Mouse (Mus musculus): ENCODE data around the gene Lin28a. TPM values are rescaled to one million over a fixed set of nuclear protein-coding genes. Genes with fewer than 3 reads are reported as not detected.

Lin28a gene
- polyA plus RNA-seq, 1 experiment from 2014 or later: 1.8 TPM

DNA sequence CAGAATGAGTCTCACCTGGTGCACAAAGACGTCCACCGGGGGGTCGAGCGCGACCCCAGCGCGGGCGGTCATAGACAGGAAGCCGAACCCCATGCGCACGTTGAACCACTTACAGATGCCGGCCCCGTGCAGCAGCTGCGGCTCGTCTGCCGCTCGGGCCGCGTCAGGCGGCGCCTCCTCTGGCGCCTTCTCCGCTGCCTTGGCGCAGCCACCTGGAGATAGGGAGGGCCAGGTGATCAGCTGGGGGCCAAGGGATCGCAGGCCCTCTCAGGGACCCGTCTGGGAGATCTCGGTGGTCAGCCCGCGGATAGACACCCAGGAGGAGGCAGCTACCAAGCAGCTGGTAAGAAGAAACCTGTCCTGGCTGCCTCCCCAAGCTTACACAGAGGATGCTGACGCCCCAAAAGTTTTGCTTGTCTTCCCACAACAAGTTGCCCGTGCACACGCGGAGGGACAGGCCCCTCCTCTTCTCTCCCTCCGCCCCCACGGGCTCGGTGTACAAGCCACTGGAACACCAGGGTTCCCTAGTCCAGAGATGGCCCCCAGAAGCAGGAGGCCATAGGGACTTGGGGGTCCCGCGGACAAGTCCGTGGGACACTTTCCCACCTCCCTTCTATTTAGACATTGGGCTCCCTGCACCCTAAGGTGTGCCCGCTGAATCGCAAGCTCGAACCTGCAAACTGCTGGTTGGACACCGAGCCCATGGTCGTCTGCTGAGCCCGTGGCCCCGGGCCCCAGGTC, 433 bp downstream of the Lin28a start:
- Histone ChIP-seq H3K27ac (peak overlapping the region; percentile 25), H3K4me3 (replicated peaks) (peak overlapping the region; percentile 41), H3K9me3 (replicated peaks) (no peaks in the 10 kb centered on the region), H3K9ac (peak overlapping the region; percentile 13; the same call in 1 of the 2 replicates), H3K4me1 (replicated peaks) (peaks cover 4% of the 10 kb centered on the region), H3K27me3 (peaks cover 67% of the 10 kb centered on the region), H3K4me2 (peak overlapping the region; percentile 49), H3K36me3 (no peaks in the 10 kb centered on the region)
- WGBS (ENCODE audit: insufficient replicate concordance): under 1% methylated on average over 46 of the region's 46 CpGs
- ATAC-seq (ENCODE audit: low read depth): no peak
- DNase-seq: no peak

DNA sequence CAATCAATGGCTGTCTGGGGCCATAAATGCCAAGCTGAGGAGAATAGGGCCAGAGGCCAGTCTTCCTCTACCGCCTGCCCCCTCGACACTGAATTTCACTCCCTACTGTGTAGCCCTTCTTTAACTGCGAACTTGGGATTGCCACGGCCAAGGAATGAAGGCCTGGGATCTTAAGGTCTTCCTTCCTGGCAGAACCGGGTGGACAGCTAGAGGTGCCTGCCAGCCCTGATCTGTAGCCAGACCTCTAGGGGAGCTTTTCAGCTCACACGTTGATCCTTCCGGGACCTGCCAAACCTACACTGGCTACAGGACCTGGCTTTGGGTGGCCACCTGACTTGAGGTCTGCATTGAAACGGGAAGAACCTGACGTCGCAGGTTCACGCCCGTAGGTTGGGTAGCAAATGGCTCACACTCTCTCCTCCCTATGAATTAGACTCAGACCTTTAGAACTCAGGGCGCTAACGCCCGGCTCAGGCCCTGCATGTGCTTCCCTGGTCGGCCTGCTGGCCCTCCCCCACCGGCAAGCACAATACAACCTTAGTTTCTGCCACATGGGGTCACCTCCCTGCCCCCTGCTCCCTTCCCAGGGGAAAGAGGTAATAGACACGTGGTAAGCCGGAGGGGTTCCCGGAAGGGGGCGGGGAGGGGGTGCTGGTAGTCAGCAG, 1.3 kb downstream of the Lin28a start:
- ATAC-seq (ENCODE audit: low read depth): peak; percentile 22; the same call in 1 of the 2 replicates
- H3K9ac ChIP-seq: peak overlapping the region; percentile 23; the same call in 1 of the 2 replicates
- H3K9me3 ChIP-seq (replicated peaks): no peaks in the 10 kb centered on the region
- H3K4me1 ChIP-seq (replicated peaks): peaks cover 8% of the 10 kb centered on the region
- H3K27ac ChIP-seq: peak overlapping the region; percentile 25; the same call in 1 of the 2 replicates
- peak overlapping the region; percentile 41 for H3K4me3 ChIP-seq (replicated peaks)
- DNase-seq: no peak
- peak overlapping the region; percentile 49 for H3K4me2 ChIP-seq
- H3K36me3 ChIP-seq: no peaks in the 10 kb centered on the region
- 6% methylated on average over 21 of the region's 21 CpGs for WGBS (ENCODE audit: insufficient replicate concordance)
- peaks cover 67% of the 10 kb centered on the region for H3K27me3 ChIP-seq

DNA sequence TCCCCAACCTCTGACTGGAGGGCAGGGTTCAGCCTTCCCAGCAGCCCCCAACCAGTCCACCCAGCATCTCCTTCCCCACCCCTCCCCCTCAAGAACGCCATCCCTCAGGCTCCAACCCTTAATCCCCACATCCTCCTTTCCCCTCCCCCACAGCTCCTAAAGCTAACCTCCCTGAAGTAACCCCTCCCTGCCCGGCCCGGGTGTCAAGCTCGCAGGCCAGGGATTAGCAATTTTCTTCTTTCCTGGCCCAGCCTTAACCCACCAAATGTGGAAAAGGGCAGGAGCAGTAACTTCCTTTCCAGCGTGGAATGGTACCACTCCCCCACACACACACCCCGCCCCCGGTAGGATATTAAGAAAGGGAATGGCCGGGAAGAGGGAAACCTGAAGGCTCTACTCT, 1.9 kb downstream of the Lin28a start:
- DNase-seq: no peak
- Histone ChIP-seq H3K9me3 (replicated peaks) (no peaks in the 10 kb centered on the region), H3K9ac (no peak overlapping the region), H3K27ac (no peak overlapping the region), H3K36me3 (no peaks in the 10 kb centered on the region), H3K4me1 (replicated peaks) (peaks cover 14% of the 10 kb centered on the region), H3K4me3 (replicated peaks) (peak overlapping the region; percentile 41; the same call in 1 of the 2 replicates), H3K4me2 (peak overlapping the region; percentile 49), H3K27me3 (peaks cover 66% of the 10 kb centered on the region)
- WGBS (ENCODE audit: insufficient replicate concordance): 6% methylated on average over 8 of the region's 8 CpGs
- ATAC-seq (ENCODE audit: low read depth): no peak

DNA sequence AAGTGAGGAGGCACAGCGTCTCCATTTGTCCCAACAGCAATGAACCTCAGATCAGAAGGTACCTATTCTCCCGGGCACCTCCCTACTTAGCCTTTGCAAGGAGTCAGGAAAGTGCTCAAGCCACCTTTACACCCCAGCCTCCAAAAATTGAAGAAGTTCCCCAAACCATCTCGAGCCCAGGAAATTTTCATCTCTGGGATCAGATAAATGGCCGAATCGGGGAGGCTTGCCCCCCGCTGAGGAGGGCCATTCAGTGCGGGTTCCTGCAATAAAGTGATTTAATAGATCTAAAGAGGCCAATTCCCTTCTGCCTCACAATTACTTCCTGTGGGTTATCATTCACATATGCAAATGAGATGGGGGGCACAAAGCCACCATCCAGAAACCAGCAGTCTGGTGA, 2.4 kb downstream of the Lin28a start:
- Histone ChIP-seq H3K36me3 (no peaks in the 10 kb centered on the region), H3K4me1 (replicated peaks) (peaks cover 19% of the 10 kb centered on the region), H3K4me3 (replicated peaks) (no peak overlapping the region), H3K27ac (no peak overlapping the region), H3K9me3 (replicated peaks) (no peaks in the 10 kb centered on the region), H3K4me2 (peak overlapping the region; percentile 49; the same call in 1 of the 2 replicates), H3K27me3 (peaks cover 62% of the 10 kb centered on the region), H3K9ac (no peak overlapping the region)
- DNase-seq: no peak
- WGBS (ENCODE audit: insufficient replicate concordance): 22% methylated on average over 7 of the region's 7 CpGs
- no peak for ATAC-seq (ENCODE audit: low read depth)

DNA sequence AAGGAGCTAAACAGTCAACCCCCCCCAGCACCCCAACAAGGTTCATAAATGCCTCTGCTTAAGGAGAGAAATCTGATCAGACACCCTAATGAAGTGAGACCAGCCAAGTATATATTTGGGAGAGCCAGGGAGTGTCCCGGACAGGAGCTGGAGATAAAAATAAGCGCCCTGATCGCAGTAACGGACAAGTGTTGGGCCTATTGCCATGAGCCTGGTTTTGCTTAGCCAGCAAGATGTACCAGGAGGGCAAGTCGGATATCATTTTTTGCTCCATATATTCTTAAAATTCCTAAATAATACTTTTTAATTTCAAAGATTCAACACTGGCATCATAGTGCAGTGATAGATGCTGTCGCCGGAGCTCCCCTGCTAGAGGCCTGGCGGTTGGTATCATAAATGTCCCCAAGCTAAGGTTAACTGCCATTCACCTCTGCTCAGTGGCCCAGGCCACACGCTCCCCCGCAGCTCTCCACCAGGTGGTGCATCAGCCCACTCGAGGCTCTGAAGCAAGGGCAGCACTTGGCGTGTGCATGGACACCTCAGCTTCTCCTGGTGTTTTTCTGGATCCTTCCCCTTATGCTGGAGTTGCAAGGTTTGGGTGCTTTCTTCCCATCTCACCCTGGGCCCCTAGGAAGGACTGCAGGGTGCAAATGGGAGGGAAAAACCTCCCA, 5.6 kb downstream of the Lin28a start:
- Histone ChIP-seq H3K4me1 (replicated peaks) (peaks cover 18% of the 10 kb centered on the region), H3K4me2 (no peak overlapping the region), H3K27me3 (peaks cover 31% of the 10 kb centered on the region), H3K4me3 (replicated peaks) (no peak overlapping the region), H3K9me3 (replicated peaks) (no peaks in the 10 kb centered on the region), H3K27ac (no peak overlapping the region), H3K36me3 (no peaks in the 10 kb centered on the region), H3K9ac (no peak overlapping the region)
- ATAC-seq (ENCODE audit: low read depth): no peak
- DNase-seq: no peak
- WGBS (ENCODE audit: insufficient replicate concordance): 50% methylated on average over 12 of the region's 12 CpGs

DNA sequence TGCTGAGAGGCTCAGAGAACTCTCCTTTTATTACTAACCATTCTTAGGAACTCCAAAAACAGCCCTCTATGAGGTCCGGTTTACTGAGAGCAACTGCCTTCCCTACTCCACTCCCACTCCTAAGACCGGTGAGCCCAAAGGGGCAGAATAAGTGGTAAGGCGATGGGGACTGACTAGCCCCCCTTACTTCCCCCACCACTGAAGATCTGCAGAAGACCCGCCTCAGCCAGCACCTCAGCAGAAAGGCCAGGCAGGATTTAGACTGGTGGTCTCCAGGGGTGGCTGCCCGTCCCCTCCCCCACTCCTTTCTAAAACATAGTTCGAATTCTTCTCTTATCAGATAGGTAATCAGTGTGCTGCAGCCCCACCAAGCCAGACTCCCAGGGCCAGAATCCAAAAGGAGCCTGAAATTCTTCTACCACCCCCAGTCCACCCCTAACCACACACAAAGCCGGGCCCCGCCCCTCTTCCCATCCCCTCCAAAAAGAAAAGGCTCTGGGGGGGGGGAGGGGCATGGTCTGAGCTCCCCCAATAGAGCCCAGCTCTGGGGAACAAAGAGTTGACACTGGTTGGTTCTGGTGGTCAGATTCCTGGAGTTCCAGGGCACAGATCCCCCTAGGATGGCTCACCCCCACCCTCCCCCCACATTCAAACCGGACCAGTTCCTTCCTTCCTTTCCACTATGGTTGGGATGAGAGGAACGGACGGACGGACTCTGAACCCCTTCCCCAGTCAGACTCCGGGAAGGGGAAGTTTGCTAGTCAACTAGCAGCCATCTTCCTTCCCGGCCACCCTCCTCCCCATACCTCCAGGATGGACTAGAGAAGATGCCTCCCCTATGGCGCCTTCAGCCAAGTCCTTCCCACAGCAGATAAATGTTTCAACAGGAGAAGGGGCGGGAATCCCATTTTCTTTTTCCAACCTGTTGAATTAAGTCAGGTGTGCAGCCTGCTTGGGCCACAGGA, 6.9 kb downstream of the Lin28a start:
- DNase-seq: no peak
- no peak overlapping the region for H3K9ac ChIP-seq
- H3K27ac ChIP-seq: no peak overlapping the region

DNA sequence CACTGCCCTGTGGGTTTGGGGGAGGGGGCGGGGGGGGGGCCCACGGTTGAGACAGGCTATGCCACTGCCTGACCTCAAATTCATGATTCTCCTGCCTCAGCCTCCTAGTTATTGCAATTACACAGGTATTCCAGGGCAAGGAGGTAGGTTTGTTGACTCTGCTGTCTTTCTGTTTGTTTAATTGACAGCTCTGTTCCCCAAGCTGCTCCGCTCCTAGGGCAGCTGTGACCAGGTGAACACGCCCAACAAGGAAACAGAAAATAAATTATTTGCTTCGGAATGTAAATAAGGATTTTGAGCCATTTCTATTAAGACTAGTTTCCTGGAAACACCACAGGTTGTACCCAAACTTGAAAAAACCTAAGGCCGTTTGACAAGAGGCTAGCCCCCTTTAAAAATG, 8.9 kb downstream of the Lin28a start:
- Histone ChIP-seq H3K27me3 (no peaks in the 10 kb centered on the region), H3K4me2 (no peak overlapping the region), H3K4me3 (replicated peaks) (no peak overlapping the region), H3K4me1 (replicated peaks) (peaks cover 18% of the 10 kb centered on the region), H3K9ac (no peak overlapping the region), H3K36me3 (no peaks in the 10 kb centered on the region), H3K27ac (no peak overlapping the region), H3K9me3 (replicated peaks) (no peaks in the 10 kb centered on the region)
- 50% methylated on average over 6 of the region's 6 CpGs for WGBS (ENCODE audit: insufficient replicate concordance)
- ATAC-seq (ENCODE audit: low read depth) (no peak), DNase-seq (no peak)

More for the DNA sequence above, 6.9 kb downstream of the Lin28a start:
- no peak overlapping the region for H3K4me3 ChIP-seq (replicated peaks)
- H3K4me1 ChIP-seq (replicated peaks): peaks cover 18% of the 10 kb centered on the region
- peak overlapping the region; percentile 14; the same call in 1 of the 2 replicates for H3K4me2 ChIP-seq
- H3K9me3 ChIP-seq (replicated peaks): no peaks in the 10 kb centered on the region
- 0 out of 2 replicates have a peak, but pooled peaks have one; percentile 15 for ATAC-seq (ENCODE audit: low read depth)
- WGBS (ENCODE audit: insufficient replicate concordance): 9% methylated on average over 16 of the region's 16 CpGs
- no peaks in the 10 kb centered on the region for H3K36me3 ChIP-seq
- H3K27me3 ChIP-seq: peaks cover 18% of the 10 kb centered on the region

DNA sequence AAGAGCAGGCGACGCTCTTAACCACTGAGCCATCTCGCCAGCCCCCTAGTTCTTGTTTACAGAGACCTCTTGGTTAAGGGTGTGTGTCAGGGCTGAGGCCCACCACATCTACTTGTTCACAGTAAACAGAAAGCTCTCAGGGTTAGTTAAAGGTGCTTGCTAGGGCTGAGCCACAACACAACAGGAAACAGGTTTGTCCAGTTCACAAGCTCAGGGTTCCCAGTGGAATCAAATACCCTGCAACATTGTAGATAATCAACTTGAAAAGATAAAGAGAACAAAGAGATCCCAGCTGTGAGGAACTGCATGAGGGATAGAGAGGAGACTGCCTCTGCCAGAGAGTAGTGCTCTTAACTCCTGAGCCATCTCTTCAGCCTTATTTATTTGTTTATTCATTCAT, 11.8 kb downstream of the Lin28a start:
- no peak for ATAC-seq (ENCODE audit: low read depth)
- no peak for DNase-seq

DNA sequence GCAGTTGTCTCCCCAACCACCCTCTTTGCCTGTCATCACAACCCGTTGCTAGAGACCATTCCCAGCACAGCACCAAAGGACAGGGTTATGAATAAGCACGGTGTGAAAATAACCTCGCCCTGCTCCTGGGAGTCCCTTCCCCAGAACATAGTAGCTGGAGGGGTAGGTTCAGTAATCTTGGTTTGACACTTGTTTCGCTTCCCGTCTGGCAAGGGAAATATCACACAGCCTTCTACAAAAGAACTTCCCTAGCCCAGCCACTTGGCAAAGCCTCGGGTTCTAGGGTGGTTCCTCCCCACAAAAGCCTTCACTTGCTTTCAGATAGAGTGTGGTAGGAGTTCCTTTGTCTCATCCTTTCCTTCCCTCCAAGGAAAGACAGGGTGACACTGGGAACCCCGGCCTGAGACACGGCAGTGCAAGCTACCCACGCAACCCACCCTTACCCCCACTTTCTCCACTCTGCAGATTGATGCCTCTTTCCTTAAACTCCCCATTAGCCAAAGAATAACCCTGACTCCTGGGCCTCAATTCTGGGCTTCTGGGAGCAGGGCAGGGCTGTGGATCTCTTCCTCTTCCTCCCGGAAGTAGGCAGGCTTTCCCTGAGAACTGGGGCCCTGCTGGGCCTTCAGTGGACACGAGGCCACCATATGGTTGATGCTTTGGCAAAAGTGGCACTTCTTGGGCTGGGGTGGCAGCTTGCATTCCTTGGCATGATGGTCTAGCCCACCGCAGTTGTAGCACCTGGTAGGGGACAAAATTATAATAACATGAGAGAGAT, 12.9 kb downstream of the Lin28a start:
- DNase-seq (no peak), ATAC-seq (ENCODE audit: low read depth) (no peak)
- peaks cover 10% of the 10 kb centered on the region; the same call in 1 of the 2 replicates for H3K4me1 ChIP-seq (replicated peaks)
- H3K9me3 ChIP-seq (replicated peaks): no peaks in the 10 kb centered on the region
- H3K36me3 ChIP-seq: no peaks in the 10 kb centered on the region
- H3K27ac ChIP-seq: no peak overlapping the region
- H3K4me3 ChIP-seq (replicated peaks): no peak overlapping the region
- H3K4me2 ChIP-seq: no peak overlapping the region
- no peak overlapping the region for H3K9ac ChIP-seq
- H3K27me3 ChIP-seq: no peaks in the 10 kb centered on the region
- WGBS (ENCODE audit: insufficient replicate concordance): 60% methylated on average over 12 of the region's 12 CpGs

More for the DNA sequence above, 11.8 kb downstream of the Lin28a start:
- no peak overlapping the region for H3K27ac ChIP-seq
- no peaks in the 10 kb centered on the region for H3K27me3 ChIP-seq
- no peaks in the 10 kb centered on the region for H3K9me3 ChIP-seq (replicated peaks)
- H3K4me1 ChIP-seq (replicated peaks): peaks cover 9% of the 10 kb centered on the region
- H3K9ac ChIP-seq: no peak overlapping the region
- no peak overlapping the region for H3K4me2 ChIP-seq
- no peak overlapping the region for H3K4me3 ChIP-seq (replicated peaks)
- WGBS (ENCODE audit: insufficient replicate concordance): 66% methylated on average over 3 of the region's 3 CpGs
- H3K36me3 ChIP-seq: no peaks in the 10 kb centered on the region

DNA sequence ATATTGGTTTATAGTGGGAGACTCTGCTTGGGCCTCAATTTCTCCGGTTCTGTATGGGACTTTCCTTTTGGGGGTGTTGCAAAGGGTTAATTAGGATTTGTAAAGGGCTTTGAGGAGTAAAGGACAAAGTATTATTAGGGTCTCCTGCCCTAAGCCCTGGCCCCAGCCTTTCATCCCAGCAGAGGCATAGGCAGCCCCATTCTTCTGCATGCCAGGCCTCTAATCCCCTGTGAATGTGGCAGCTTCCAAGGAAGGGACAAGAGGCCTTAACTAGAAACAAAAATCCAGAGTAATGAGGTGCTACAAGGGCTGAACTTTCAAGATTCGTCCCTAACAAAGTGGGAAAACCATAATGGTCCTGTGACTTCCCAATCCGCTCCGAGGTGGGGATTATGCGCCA, 15.7 kb downstream of the Lin28a start:
- H3K27me3 ChIP-seq: no peaks in the 10 kb centered on the region
- H3K9ac ChIP-seq: no peak overlapping the region
- peaks cover 7% of the 10 kb centered on the region; the same call in 1 of the 2 replicates for H3K36me3 ChIP-seq
- WGBS (ENCODE audit: insufficient replicate concordance): 71% methylated on average over 5 of the region's 5 CpGs
- H3K27ac ChIP-seq: no peak overlapping the region
- DNase-seq (no peak), ATAC-seq (ENCODE audit: low read depth) (no peak)
- H3K4me2 ChIP-seq: no peak overlapping the region
- H3K4me1 ChIP-seq (replicated peaks): peaks cover 20% of the 10 kb centered on the region
- no peak overlapping the region for H3K4me3 ChIP-seq (replicated peaks)
- H3K9me3 ChIP-seq (replicated peaks): no peaks in the 10 kb centered on the region

Measured in liver, embryonic 13.5 days (tissue).